Mouse (Mus musculus) ovary, adult 10 weeks (tissue): ENCODE data around the gene Sly. TPM values are rescaled to one million over a fixed set of nuclear protein-coding genes. Genes with fewer than 3 reads are reported as not detected.

Experiments used
- polyA plus RNA-seq: library from polyadenylated mRNA; stranded (reverse); fragments of 350-450 nt; fragmentation: Illumina TruSeq; extraction: RNeasy Lipid Tissue Mini Kit (QIAGEN cat#74804); gene quantifications from one replicate; pipeline ENCODE4 v1.2.3, GENCODE M21; 2014

Gene Sly
- not detected for polyA plus RNA-seq

GRCm38 (mm10) chrY:57186888-57187287 is at the start of gene Sly:
Gene Sly, plus strand, starts transcription at chrY:57187188.

